Mouse (Mus musculus): ENCODE data around the gene Pcdh15.

Gene Pcdh15

GRCm38 (mm10) chr10:73098966-73099845 is at the start of gene Pcdh15:
Gene Pcdh15 (plus strand): TSS chr10:73099342.
- DNase-seq (ENCODE audit: low spot score in 2 of 2) = peak; percentile 22 to 35

GRCm38 (mm10) chr10:73052074-73052473 is 47.1 kb upstream of the Pcdh15 start:
- DNase-seq (ENCODE audit: low spot score in 2 of 2) = no peak

DNA sequence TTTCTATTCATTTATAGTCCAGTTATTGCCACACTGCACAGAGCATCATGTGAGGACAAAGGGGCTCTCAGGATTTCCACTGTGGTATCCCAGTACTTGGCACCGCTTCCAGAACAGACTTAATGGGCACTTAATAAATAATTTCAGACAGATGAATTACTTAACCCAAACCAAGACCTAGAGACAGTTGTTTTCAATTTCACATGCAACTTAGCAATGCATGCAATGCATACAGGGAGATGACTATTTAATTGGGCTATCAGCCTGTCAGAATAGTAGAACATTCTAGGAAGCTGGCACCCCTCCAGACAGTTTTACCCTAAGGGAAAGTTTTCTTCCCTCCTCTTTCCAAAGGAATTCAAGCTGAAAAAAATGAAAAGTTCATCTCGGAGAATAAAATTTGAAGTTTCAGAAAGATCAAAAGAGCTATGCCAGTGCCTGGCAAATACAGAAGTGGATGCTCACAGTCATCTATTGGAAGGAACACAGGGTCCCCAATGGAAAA is 39.4 kb upstream of the Pcdh15 start:
- peak in 1 of 2 experiments; percentile 5 for DNase-seq (ENCODE audit: low spot score in 2 of 2)

- no peak for DNase-seq (ENCODE audit: low spot score in 2 of 2)
Measured at GRCm38 (mm10) chr10:73086703-73087102, 12.4 kb upstream of the Pcdh15 start.

GRCm38 (mm10) chr10:73096531-73097135 is 2.5 kb upstream of the Pcdh15 start:
- peak in 1 of 2 experiments; percentile 47 for DNase-seq (ENCODE audit: low spot score in 2 of 2)

DNA sequence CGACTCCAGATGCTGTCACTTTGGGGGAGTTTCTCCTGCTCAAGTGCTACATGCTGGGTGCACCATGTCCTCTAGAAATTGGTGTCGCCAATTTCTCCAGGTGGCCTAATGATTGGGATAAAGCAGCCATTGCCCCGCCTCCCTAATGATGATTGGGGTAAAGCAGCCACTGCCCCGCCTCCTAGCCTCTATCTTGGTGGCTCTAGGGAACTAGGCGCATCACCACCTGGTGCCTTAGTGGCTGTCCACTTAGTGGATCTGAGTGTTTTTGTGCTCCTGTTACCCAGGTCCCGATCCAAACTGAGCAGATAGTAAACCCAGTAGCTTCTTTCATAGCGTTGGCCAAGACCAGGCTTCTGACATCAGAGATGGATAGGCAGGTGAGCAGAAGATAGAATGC is 2.0 kb upstream of the Pcdh15 start:
- peak in 1 of 2 experiments; percentile 31 for DNase-seq (ENCODE audit: low spot score in 2 of 2)

DNA sequence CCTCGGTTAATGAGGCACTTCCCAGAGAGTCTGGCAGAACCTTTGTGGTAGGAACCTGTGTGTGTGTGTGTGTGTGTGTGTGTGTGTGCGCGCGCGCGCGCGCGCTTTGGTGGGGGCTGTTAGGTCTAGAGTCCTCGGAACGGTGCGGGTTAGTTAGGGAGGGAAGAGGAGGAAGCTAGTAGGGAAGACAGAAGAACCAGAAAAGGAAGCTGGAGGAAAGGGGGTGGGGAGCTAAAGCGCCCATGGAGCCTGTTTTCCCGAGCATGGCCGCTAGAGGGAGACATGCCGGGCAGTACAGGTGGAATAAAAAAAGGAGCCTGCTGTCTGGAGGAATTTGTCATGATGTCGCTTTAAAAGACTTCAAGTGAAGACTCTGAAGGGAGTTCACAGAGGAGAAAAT is 1.2 kb upstream of the Pcdh15 start:
- DNase-seq (ENCODE audit: low spot score in 2 of 2) = peak; percentile 77 to 84

DNA sequence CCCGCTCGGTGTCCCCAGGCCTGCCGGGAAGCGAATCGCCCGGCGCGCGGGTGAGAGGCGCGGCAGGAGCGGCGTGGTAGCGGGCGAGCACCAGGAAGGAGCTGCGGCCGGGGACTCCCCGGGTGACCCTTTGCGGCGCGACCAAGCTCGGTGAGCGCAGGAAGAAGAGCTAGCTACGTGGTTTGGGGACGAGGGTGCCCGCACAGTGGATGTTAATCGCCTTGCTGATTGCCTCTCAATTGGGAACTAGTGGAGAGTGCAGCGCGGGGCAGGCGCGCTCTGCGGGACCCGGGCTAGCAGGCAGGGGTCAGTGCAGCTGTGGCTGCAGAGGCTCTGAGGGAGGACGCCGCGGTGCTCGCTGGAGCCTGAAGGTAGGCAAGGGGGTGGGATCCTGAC is 702 bp downstream of the Pcdh15 start:
- DNase-seq (ENCODE audit: low spot score in 2 of 2) = peak; percentile 16 to 25

DNA sequence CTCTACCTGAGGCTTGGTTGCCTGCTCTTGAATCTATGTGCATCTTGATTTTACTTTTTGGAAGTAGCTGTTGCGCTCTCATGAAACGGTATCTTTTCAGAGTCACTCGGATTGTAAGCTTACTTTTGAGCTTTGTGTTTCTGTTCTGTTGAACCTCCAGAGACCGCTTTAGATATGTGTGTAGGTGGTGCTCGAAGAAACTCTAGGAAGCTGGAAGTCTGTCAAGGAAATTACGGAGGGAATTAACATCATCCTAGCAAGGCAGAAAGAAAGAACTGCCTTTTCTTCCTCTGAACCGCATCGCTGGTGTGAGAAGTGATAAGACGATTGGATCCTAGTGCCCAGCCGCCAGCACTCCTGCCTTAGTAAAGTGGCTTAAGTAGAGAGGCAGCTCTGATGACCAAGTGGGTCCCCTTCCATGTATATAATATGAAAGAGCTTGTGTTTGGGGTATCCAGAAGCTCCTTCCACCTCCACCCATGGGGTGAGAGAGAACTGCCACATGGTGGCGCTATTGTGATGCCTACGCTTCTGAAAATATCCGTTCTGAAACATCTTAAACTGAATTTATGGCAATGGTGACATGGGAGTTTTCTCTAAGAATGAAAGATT is 4.3 kb downstream of the Pcdh15 start:
- no peak for DNase-seq (ENCODE audit: low spot score in 2 of 2)

- DNase-seq (ENCODE audit: low spot score in 2 of 2) = peak in 1 of 2 experiments; percentile 60
Measured at GRCm38 (mm10) chr10:73105893-73106292, 6.8 kb downstream of the Pcdh15 start.

DNA sequence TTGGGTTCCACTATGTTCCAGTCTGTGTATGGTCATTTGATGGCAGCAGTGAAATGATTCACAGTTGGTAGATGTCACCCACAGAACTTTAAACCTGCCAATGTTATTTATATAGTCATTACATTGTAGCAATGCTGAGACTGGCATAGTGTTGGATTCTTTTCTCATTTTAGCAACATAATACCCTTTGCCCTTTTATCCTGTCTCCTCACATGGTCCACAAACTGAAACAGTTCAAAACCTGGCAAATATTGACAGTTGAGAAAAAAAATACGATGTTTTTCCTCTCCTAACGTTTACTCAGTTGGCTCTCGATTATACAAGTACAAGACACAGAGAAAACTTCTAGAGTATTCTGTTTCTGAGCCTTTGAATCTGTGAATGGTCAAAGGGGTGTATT is 38.8 kb downstream of the Pcdh15 start:
- no peak for DNase-seq (ENCODE audit: low spot score in 2 of 2)

- no peak for DNase-seq (ENCODE audit: low spot score in 2 of 2)
Measured at GRCm38 (mm10) chr10:73147543-73147942, 48.4 kb downstream of the Pcdh15 start.

GRCm38 (mm10) chr10:73147978-73148377 is 48.8 kb downstream of the Pcdh15 start:
- no peak for DNase-seq (ENCODE audit: low spot score in 2 of 2)

DNA sequence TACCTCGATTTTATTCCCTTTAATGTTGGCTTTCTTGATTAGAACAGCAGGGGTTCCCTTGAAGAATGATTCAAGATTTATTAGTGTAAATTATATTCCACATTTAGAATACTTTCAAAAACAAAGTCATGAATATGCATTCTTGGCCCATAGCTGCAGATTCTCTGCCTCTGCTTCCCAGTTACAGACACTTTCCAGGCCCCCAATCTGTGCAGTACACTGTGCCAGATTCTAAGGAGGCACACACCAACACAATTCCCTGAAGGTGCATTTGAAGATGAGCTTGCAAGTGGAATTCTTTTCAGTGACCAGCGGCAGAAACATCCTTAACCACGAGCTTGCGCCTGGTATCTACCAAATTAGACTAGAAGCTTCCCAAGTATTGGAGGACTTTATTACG is 55.4 kb downstream of the Pcdh15 start:
- DNase-seq (ENCODE audit: low spot score in 2 of 2) = no peak

DNA sequence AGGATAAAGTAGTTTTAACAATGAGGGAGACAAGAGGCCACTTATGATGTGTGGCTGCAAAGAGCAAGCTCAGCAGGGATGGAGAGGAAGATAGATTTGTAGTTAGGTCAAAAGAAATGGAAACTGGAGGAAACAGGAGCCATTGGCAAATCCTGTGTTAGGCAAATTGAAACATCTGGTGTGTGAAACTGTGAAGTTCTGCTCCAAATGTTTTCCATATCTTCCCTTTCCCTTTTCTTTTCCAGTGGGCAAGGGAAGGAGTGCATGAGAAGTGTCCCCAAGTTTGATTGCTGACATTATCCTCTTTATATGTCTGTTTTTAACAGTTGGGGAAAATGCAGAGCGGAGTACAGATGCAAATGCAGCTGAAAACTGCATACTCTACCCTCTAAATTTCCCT is 62.6 kb downstream of the Pcdh15 start:
- DNase-seq (ENCODE audit: low spot score in 2 of 2) = no peak

DNA sequence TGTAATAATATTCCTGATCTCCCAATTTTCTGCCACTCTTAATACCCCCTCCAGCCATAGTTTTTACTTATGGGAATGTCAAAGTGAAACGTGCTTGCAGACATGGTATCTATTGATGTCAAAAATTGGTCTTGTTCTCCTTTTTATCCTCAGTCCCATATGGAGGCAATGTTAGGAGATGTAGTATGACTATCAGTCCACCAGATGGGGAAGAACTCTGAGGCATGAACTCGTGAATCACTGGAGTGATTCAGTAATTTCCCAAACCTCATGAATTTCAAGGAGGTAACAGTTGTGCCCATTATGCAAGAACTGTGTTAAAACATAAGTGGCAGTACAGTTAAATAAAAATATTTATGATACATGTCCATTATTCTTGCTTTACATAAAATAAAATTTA is 116.9 kb downstream of the Pcdh15 start:
- no peak for DNase-seq (ENCODE audit: low spot score in 2 of 2)

GRCm38 (mm10) chr10:73242294-73242693 is 143.2 kb downstream of the Pcdh15 start:
- DNase-seq (ENCODE audit: low spot score in 2 of 2) = no peak

DNA sequence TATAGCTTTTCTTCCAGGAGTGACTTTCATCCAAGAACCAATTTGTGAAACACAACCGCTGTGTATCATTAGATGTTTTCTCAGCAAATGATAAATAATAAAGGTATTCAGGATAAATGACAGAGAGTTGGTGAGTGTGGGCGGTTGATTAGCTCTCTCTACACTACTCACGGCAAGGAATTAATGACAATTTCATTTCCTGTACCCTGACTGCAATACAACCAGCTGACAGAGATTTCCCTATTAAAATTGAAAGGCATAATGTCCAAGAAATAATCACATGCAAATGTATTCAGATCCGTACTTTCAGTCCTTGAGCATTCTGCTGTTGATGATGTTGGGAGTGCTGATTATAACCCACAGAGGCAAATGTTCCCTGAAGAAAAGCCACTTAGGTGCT is 181.3 kb downstream of the Pcdh15 start:
- no peak for DNase-seq (ENCODE audit: low spot score in 2 of 2)

DNA sequence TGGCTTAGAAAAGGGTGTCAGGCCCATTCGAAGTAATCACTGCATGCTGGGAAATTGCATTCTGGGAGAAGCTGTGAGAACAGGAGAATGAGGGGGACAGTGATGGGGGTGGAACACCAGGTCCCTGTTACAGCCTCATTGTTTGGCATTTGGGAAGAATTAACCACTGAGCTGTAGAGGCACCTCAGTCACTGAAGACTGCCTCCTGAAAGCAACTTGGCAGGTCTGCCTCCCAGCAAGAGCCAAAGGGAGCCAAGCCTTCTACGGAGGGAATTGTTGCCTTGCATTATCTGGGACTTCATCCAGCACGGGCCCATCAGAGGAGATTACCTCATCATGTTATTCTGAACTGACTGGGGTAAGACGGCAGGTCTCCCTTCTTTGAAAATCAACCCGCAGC is 197.3 kb downstream of the Pcdh15 start:
- no peak for DNase-seq (ENCODE audit: low spot score in 2 of 2)

DNA sequence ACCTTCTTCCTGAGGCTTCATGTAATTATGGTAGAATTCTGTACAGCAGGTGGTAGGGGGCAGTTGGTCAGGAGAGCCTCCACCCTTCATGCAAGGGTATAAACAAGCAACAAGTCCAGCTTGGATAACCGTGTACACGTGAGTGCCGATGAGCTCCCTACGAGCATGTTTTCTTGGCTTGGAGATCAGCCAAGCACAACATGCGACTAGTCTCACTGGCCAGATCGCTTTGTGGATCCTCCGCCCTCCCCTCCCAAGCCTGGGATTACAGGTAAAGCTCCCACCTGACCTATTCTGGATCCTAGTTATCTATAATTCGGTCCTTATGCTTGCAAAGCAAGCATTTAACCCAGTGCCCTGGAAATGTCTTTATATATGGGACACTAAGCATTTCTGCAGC is 202.8 kb downstream of the Pcdh15 start:
- DNase-seq (ENCODE audit: low spot score in 2 of 2) = no peak

DNA sequence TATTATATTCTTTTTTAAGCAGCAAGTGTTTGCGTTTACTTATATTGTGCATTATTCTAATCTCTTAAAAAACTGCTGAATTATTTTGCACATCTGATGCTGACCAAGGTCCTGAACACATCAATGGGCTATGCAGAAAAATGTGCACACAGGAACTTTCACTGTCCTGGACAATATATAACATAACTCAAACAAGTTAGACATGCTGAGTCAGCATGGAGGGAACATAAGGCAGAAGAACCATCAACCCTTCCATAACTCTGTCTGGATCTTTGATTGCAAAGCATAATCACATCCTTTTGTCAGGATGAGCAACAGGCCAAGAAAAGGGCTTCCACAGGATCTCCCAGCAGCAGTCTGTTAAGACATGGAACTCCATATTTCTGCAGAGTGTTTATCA is 207.5 kb downstream of the Pcdh15 start:
- DNase-seq (ENCODE audit: low spot score in 2 of 2) = no peak

DNA sequence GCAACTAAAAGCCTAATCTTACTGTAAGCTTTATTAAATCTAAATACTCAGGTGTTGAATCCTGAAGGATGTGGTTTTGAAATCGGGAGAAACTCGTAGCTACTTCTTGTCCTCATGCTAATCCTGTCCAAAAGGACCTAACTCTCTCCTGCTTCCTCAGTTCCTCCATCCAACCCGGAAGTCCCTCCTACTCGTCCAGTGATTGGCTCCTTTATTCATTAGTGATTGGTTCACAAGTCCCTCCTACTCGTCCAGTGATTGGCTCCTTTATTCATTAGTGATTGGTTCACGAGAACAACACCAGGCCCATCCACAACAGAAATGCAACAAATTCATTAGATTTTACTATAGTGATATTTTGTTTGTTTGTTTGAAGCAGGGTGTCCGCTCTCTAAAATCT is 227.7 kb downstream of the Pcdh15 start:
- no peak for DNase-seq (ENCODE audit: low spot score in 2 of 2)

DNA sequence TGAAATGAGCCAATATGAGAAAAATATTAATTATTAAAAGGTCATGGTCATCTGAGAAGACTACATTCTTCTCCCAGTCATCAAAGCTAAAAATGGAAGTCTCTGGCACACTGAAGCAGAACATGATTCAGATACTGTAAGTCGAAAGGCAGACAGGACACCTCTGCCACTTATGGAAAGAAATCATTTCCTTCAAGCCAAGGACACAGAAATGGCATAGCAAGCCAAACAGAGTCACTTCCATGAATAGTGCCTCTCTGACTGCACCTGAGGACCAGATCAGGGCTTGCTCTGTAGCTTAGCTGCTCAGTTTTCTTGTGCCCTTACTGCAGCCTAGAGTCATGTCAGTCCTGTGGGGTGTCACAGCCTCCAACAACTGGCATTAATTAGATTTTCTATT is 234.3 kb downstream of the Pcdh15 start:
- DNase-seq (ENCODE audit: low spot score in 2 of 2) = no peak
